Mouse (Mus musculus): ENCODE measurements around the gene Olfr329-ps. TPM values are rescaled to one million over a fixed set of nuclear protein-coding genes. Genes with fewer than 3 reads are reported as not detected.
"Not testable (repeated sequence)": the region's sequence is repeated elsewhere in the genome, so short reads cannot be mapped to it uniquely, and the experiment has no call there.

The Olfr329-ps gene
- polyA plus RNA-seq, 1 experiment from 2014 or later = not detected

GRCm38 (mm10) chr11:58519756-58520155, 26.5 kb downstream of the Olfr329-ps start:
- not testable (repeated sequence) for H3K27ac ChIP-seq (ENCODE audit: low read depth, low read length); H3K27me3 ChIP-seq (replicated peaks; ENCODE audit: control insufficient read depth, insufficient read depth, low read length); H3K9me3 ChIP-seq (replicated peaks; ENCODE audit: control insufficient read depth, low read length); ATAC-seq; H3K4me2 ChIP-seq (ENCODE audit: low read length); H3K9ac ChIP-seq (ENCODE audit: low read length); DNase-seq (ENCODE audit: low spot score); H3K36me3 ChIP-seq (ENCODE audit: control insufficient read depth, insufficient read depth, low read length); H3K4me1 ChIP-seq (ENCODE audit: control insufficient read depth, insufficient read depth, low read length); H3K4me3 ChIP-seq (ENCODE audit: low read depth, low read length)
- WGBS = 90% methylated on average over 6 of the region's 9 CpGs

- not testable (repeated sequence) for H3K4me2 ChIP-seq (ENCODE audit: low read length); H3K9ac ChIP-seq (ENCODE audit: low read length); H3K36me3 ChIP-seq (ENCODE audit: control insufficient read depth, insufficient read depth, low read length); H3K9me3 ChIP-seq (replicated peaks; ENCODE audit: control insufficient read depth, low read length); H3K27me3 ChIP-seq (replicated peaks; ENCODE audit: control insufficient read depth, insufficient read depth, low read length); ATAC-seq; DNase-seq (ENCODE audit: low spot score); H3K4me3 ChIP-seq (ENCODE audit: low read depth, low read length); H3K27ac ChIP-seq (ENCODE audit: low read depth, low read length); H3K4me1 ChIP-seq (ENCODE audit: control insufficient read depth, insufficient read depth, low read length)
- WGBS = 94% methylated on average over 17 of the region's 18 CpGs
Measured at GRCm38 (mm10) chr11:58518916-58519315, 27.3 kb downstream of the Olfr329-ps start.

GRCm38 (mm10) chr11:58509058-58509457, 37.2 kb downstream of the Olfr329-ps start:
- H3K27me3 ChIP-seq (replicated peaks; ENCODE audit: control insufficient read depth, insufficient read depth, low read length); ATAC-seq; H3K9ac ChIP-seq (ENCODE audit: low read length); H3K4me1 ChIP-seq (ENCODE audit: control insufficient read depth, insufficient read depth, low read length); H3K4me3 ChIP-seq (ENCODE audit: low read depth, low read length); H3K27ac ChIP-seq (ENCODE audit: low read depth, low read length); DNase-seq (ENCODE audit: low spot score); H3K9me3 ChIP-seq (replicated peaks; ENCODE audit: control insufficient read depth, low read length); H3K36me3 ChIP-seq (ENCODE audit: control insufficient read depth, insufficient read depth, low read length); H3K4me2 ChIP-seq (ENCODE audit: low read length): not testable (repeated sequence)
- 85% methylated on average over 19 of the region's 19 CpGs for WGBS

GRCm38 (mm10) chr11:58502472-58502871, 43.8 kb downstream of the Olfr329-ps start, which contains the start of gene Olfr331:
TSS of gene Olfr331 (minus strand) at chr11:58502572.
- ATAC-seq; H3K9me3 ChIP-seq (replicated peaks; ENCODE audit: control insufficient read depth, low read length); H3K4me1 ChIP-seq (ENCODE audit: control insufficient read depth, insufficient read depth, low read length); H3K36me3 ChIP-seq (ENCODE audit: control insufficient read depth, insufficient read depth, low read length); H3K9ac ChIP-seq (ENCODE audit: low read length); H3K27me3 ChIP-seq (replicated peaks; ENCODE audit: control insufficient read depth, insufficient read depth, low read length); DNase-seq (ENCODE audit: low spot score); H3K27ac ChIP-seq (ENCODE audit: low read depth, low read length); H3K4me2 ChIP-seq (ENCODE audit: low read length); H3K4me3 ChIP-seq (ENCODE audit: low read depth, low read length): not testable (repeated sequence)

GRCm38 (mm10) chr11:58499290-58499689, 46.9 kb downstream of the Olfr329-ps start:
- Histone ChIP-seq H3K4me1 (ENCODE audit: control insufficient read depth, insufficient read depth, low read length) (no peaks in the 10 kb centered on the region), H3K36me3 (ENCODE audit: control insufficient read depth, insufficient read depth, low read length) (no peaks in the 10 kb centered on the region), H3K27me3 (replicated peaks; ENCODE audit: control insufficient read depth, insufficient read depth, low read length) (no peaks in the 10 kb centered on the region), H3K4me3 (ENCODE audit: low read depth, low read length) (no peak overlapping the region), H3K27ac (ENCODE audit: low read depth, low read length) (no peak overlapping the region), H3K4me2 (ENCODE audit: low read length) (no peak overlapping the region), H3K9me3 (replicated peaks; ENCODE audit: control insufficient read depth, low read length) (no peaks in the 10 kb centered on the region), H3K9ac (ENCODE audit: low read length) (no peak overlapping the region)
- 60% methylated on average over 3 of the region's 3 CpGs for WGBS
- peak; percentile 66 for DNase-seq (ENCODE audit: low spot score)
- ATAC-seq = no peak

- WGBS = 83% methylated on average over 9 of the region's 9 CpGs
- DNase-seq (ENCODE audit: low spot score) = no peak
- Histone ChIP-seq H3K36me3 (ENCODE audit: control insufficient read depth, insufficient read depth, low read length) (no peaks in the 10 kb centered on the region), H3K9ac (ENCODE audit: low read length) (no peak overlapping the region), H3K9me3 (replicated peaks; ENCODE audit: control insufficient read depth, low read length) (no peaks in the 10 kb centered on the region), H3K4me1 (ENCODE audit: control insufficient read depth, insufficient read depth, low read length) (no peaks in the 10 kb centered on the region), H3K4me3 (ENCODE audit: low read depth, low read length) (no peak overlapping the region), H3K4me2 (ENCODE audit: low read length) (no peak overlapping the region), H3K27ac (ENCODE audit: low read depth, low read length) (no peak overlapping the region), H3K27me3 (replicated peaks; ENCODE audit: control insufficient read depth, insufficient read depth, low read length) (no peaks in the 10 kb centered on the region)
- no peak for ATAC-seq
Measured at GRCm38 (mm10) chr11:58498761-58499160, 47.5 kb downstream of the Olfr329-ps start.

- 85% methylated on average over 2 of the region's 2 CpGs for WGBS
- H3K27ac ChIP-seq (ENCODE audit: low read depth, low read length) = no peak within 1 kb of the TSS
- H3K4me3 ChIP-seq (ENCODE audit: low read depth, low read length) = no peak within 1 kb of the TSS
- ATAC-seq (no peak), DNase-seq (ENCODE audit: low spot score) (no peak)
- H3K4me1 ChIP-seq (ENCODE audit: control insufficient read depth, insufficient read depth, low read length) = no peaks in the 10 kb centered on the region
- no peaks in the 10 kb centered on the region for H3K9me3 ChIP-seq (replicated peaks; ENCODE audit: control insufficient read depth, low read length)
- H3K4me2 ChIP-seq (ENCODE audit: low read length) = no peak within 1 kb of the TSS
- H3K27me3 ChIP-seq (replicated peaks; ENCODE audit: control insufficient read depth, insufficient read depth, low read length) = no peaks in the 10 kb centered on the region
- H3K36me3 ChIP-seq (ENCODE audit: control insufficient read depth, insufficient read depth, low read length) = no peaks in the 10 kb centered on the region
- H3K9ac ChIP-seq (ENCODE audit: low read length) = no peak within 1 kb of the TSS
Measured at GRCm38 (mm10) chr11:58492455-58492854, 53.8 kb downstream of the Olfr329-ps start, which contains the start of gene Olfr332. TSS of gene Olfr332 (minus strand) at chr11:58492555.

Other genes starting within 250 kb of the Olfr329-ps start
- gene Zfp692, start 239.4 kb downstream of the Olfr329-ps start, polyA plus RNA-seq (2014; fragmentation: Nextera tagmentation; extraction: Ambion mirVana) = 13.1 and 14.2 TPM in 2 replicates
- gene Zfp672, start 216.1 kb downstream of the Olfr329-ps start, polyA plus RNA-seq (2014; fragmentation: Nextera tagmentation; extraction: Ambion mirVana) = 38.8 and 45.4 TPM in 2 replicates
- gene Sh3bp5l, start 215.7 kb downstream of the Olfr329-ps start, polyA plus RNA-seq (2014; fragmentation: Nextera tagmentation; extraction: Ambion mirVana) = 29.5 and 43.3 TPM in 2 replicates
- gene Lypd8, start 167.4 kb downstream of the Olfr329-ps start, polyA plus RNA-seq (2014; fragmentation: Nextera tagmentation; extraction: Ambion mirVana) = 0.22 TPM in 1 of 2 replicates, not detected in the other
- gene 1810065E05Rik, start 125.3 kb downstream of the Olfr329-ps start, polyA plus RNA-seq (2014; fragmentation: Nextera tagmentation; extraction: Ambion mirVana) = not detected in 2 replicates
- gene Gm12253, start 113.9 kb downstream of the Olfr329-ps start, polyA plus RNA-seq (2014; fragmentation: Nextera tagmentation; extraction: Ambion mirVana) = not detected in 2 replicates
- gene Lypd9, start 93.5 kb downstream of the Olfr329-ps start, polyA plus RNA-seq (2014; fragmentation: Nextera tagmentation; extraction: Ambion mirVana) = not detected in 2 replicates
- gene Olfr30, start 84.2 kb downstream of the Olfr329-ps start, polyA plus RNA-seq (2014; fragmentation: Nextera tagmentation; extraction: Ambion mirVana) = not detected in 2 replicates
- not detected in 2 replicates for gene Olfr332, start 53.9 kb downstream of the Olfr329-ps start, polyA plus RNA-seq (2014; fragmentation: Nextera tagmentation; extraction: Ambion mirVana)
- gene Olfr331, start 43.9 kb downstream of the Olfr329-ps start, polyA plus RNA-seq (2014; fragmentation: Nextera tagmentation; extraction: Ambion mirVana) = not detected in 2 replicates
- gene Olfr330, start 11.6 kb downstream of the Olfr329-ps start, polyA plus RNA-seq (2014; fragmentation: Nextera tagmentation; extraction: Ambion mirVana) = not detected in 2 replicates
- gene Olfr328, start 9.2 kb upstream of the Olfr329-ps start, polyA plus RNA-seq (2014; fragmentation: Nextera tagmentation; extraction: Ambion mirVana) = not detected in 2 replicates
- gene Olfr224, start 24.1 kb upstream of the Olfr329-ps start, polyA plus RNA-seq (2014; fragmentation: Nextera tagmentation; extraction: Ambion mirVana) = not detected in 2 replicates
- not detected in 2 replicates for gene Olfr325, start 31.3 kb upstream of the Olfr329-ps start, polyA plus RNA-seq (2014; fragmentation: Nextera tagmentation; extraction: Ambion mirVana)
- gene Olfr324, start 48.7 kb upstream of the Olfr329-ps start, polyA plus RNA-seq (2014; fragmentation: Nextera tagmentation; extraction: Ambion mirVana) = not detected in 2 replicates
- not detected in 2 replicates for gene 2210407C18Rik, start 69.7 kb upstream of the Olfr329-ps start, polyA plus RNA-seq (2014; fragmentation: Nextera tagmentation; extraction: Ambion mirVana)
- gene Olfr323, start 84.1 kb upstream of the Olfr329-ps start, polyA plus RNA-seq (2014; fragmentation: Nextera tagmentation; extraction: Ambion mirVana) = not detected in 2 replicates
- gene Trim58, start 94.0 kb upstream of the Olfr329-ps start, polyA plus RNA-seq (2014; fragmentation: Nextera tagmentation; extraction: Ambion mirVana) = not detected in 2 replicates
- gene Olfr322, start 112.4 kb upstream of the Olfr329-ps start, polyA plus RNA-seq (2014; fragmentation: Nextera tagmentation; extraction: Ambion mirVana) = not detected in 2 replicates
- gene Olfr320, start 134.7 kb upstream of the Olfr329-ps start, polyA plus RNA-seq (2014; fragmentation: Nextera tagmentation; extraction: Ambion mirVana) = not detected in 2 replicates
- gene Olfr319, start 152.7 kb upstream of the Olfr329-ps start, polyA plus RNA-seq (2014; fragmentation: Nextera tagmentation; extraction: Ambion mirVana) = 0.10 TPM in 1 of 2 replicates, not detected in the other
- gene Olfr318, start 177.6 kb upstream of the Olfr329-ps start, polyA plus RNA-seq (2014; fragmentation: Nextera tagmentation; extraction: Ambion mirVana) = not detected in 2 replicates
- 0.10 TPM in 1 of 2 replicates, not detected in the other for gene Olfr317, start 192.8 kb upstream of the Olfr329-ps start, polyA plus RNA-seq (2014; fragmentation: Nextera tagmentation; extraction: Ambion mirVana)
- not detected in 2 replicates for gene Olfr316, start 206.3 kb upstream of the Olfr329-ps start, polyA plus RNA-seq (2014; fragmentation: Nextera tagmentation; extraction: Ambion mirVana)
- gene Olfr315, start 226.8 kb upstream of the Olfr329-ps start, polyA plus RNA-seq (2014; fragmentation: Nextera tagmentation; extraction: Ambion mirVana) = not detected in 2 replicates
- gene Olfr314, start 236.5 kb upstream of the Olfr329-ps start, polyA plus RNA-seq (2014; fragmentation: Nextera tagmentation; extraction: Ambion mirVana) = not detected in 2 replicates